Mouse (Mus musculus) brown adipose tissue, adult 24 weeks (tissue): ENCODE measurements at regions not wholly inside any gene's neighbourhood (a gene's known extent, or its start where the extent isn't known, plus 50 kb on each side); places are given as distances from the start of the nearest gene placed in this dataset.

Source experiments
- H3K27ac ChIP-seq: fragments of 200-500 bp; replicated peaks from 2 replicates; pipeline ENCODE4 v1.5.1; 2012; ENCODE audit warnings: low read depth, mild to moderate bottlenecking, low read length
- H3K4me1 ChIP-seq: fragments of 200-500 bp; 2 replicates; pipeline ENCODE4 v1.6.1; 2012; ENCODE audit warnings: low read length, mixed read lengths; ENCODE audit not compliant: control insufficient read depth, insufficient read depth, insufficient read length
- H3K4me3 ChIP-seq: fragments of 200-500 bp; 2 replicates; pipeline ENCODE4 v1.5.1; 2012; ENCODE audit warnings: low read depth, mild to moderate bottlenecking, low read length, moderate library complexity; ENCODE audit not compliant: insufficient read depth

GRCm38 (mm10) chr4:34203193-34203848 is 153.3 kb upstream of the Spaca1 start:
- Histone ChIP-seq H3K27ac (no peak overlapping the region), H3K4me1 (no peaks in the 10 kb centered on the region), H3K4me3 (no peak overlapping the region)

GRCm38 (mm10) chr4:34209179-34209896 is 159.3 kb upstream of the Spaca1 start:
- no peak overlapping the region for H3K27ac ChIP-seq
- H3K4me1 ChIP-seq: no peaks in the 10 kb centered on the region
- no peak overlapping the region for H3K4me3 ChIP-seq

GRCm38 (mm10) chr4:34213731-34214130 is 163.7 kb upstream of the Spaca1 start:
- H3K4me3 ChIP-seq: no peak overlapping the region
- no peak overlapping the region for H3K27ac ChIP-seq
- H3K4me1 ChIP-seq: no peaks in the 10 kb centered on the region

- Histone ChIP-seq H3K27ac (no peak overlapping the region), H3K4me1 (no peaks in the 10 kb centered on the region), H3K4me3 (no peak overlapping the region)
Observed at GRCm38 (mm10) chr4:34214346-34214745, 164.4 kb upstream of the Spaca1 start.

- H3K4me3 ChIP-seq: no peak overlapping the region
- H3K4me1 ChIP-seq: no peaks in the 10 kb centered on the region
- no peak overlapping the region for H3K27ac ChIP-seq
Observed at GRCm38 (mm10) chr4:34221915-34222314, 171.9 kb upstream of the Spaca1 start.

GRCm38 (mm10) chr4:34226089-34226840 is 176.3 kb upstream of the Spaca1 start:
- H3K27ac ChIP-seq: no peak overlapping the region
- no peaks in the 10 kb centered on the region for H3K4me1 ChIP-seq
- no peak overlapping the region for H3K4me3 ChIP-seq

GRCm38 (mm10) chr4:34226886-34227285 is 176.9 kb upstream of the Spaca1 start:
- Histone ChIP-seq H3K4me3 (no peak overlapping the region), H3K4me1 (no peaks in the 10 kb centered on the region), H3K27ac (no peak overlapping the region)

GRCm38 (mm10) chr4:34227611-34228010 is 177.6 kb upstream of the Spaca1 start:
- Histone ChIP-seq H3K27ac (no peak overlapping the region), H3K4me1 (no peaks in the 10 kb centered on the region), H3K4me3 (no peak overlapping the region)

GRCm38 (mm10) chr4:34231270-34231669 is 181.3 kb upstream of the Spaca1 start:
- Histone ChIP-seq H3K27ac (no peak overlapping the region), H3K4me3 (no peak overlapping the region), H3K4me1 (peaks cover 2% of the 10 kb centered on the region; the same call in 1 of the 2 replicates)

- H3K27ac ChIP-seq: peak overlapping the region; percentile 68
- peaks cover 2% of the 10 kb centered on the region; the same call in 1 of the 2 replicates for H3K4me1 ChIP-seq
- H3K4me3 ChIP-seq: peak overlapping the region; percentile 19
Observed at GRCm38 (mm10) chr4:34234204-34234603, 184.2 kb upstream of the Spaca1 start.

GRCm38 (mm10) chr4:34234645-34235044 is 184.7 kb upstream of the Spaca1 start:
- Histone ChIP-seq H3K4me1 (peaks cover 2% of the 10 kb centered on the region; the same call in 1 of the 2 replicates), H3K27ac (peak overlapping the region; percentile 22), H3K4me3 (peak overlapping the region; percentile 19)

- Histone ChIP-seq H3K27ac (no peak overlapping the region), H3K4me3 (no peak overlapping the region), H3K4me1 (peaks cover 2% of the 10 kb centered on the region; the same call in 1 of the 2 replicates)
Observed at GRCm38 (mm10) chr4:34237791-34238190, 187.8 kb upstream of the Spaca1 start.

- Histone ChIP-seq H3K27ac (no peak overlapping the region), H3K4me1 (no peaks in the 10 kb centered on the region), H3K4me3 (no peak overlapping the region)
Observed at GRCm38 (mm10) chr4:34239624-34240023, 189.6 kb upstream of the Spaca1 start.

- Histone ChIP-seq H3K27ac (no peak overlapping the region), H3K4me1 (no peaks in the 10 kb centered on the region), H3K4me3 (no peak overlapping the region)
Observed at GRCm38 (mm10) chr4:34241060-34241571, 191.1 kb upstream of the Spaca1 start.

- no peaks in the 10 kb centered on the region for H3K4me1 ChIP-seq
- H3K27ac ChIP-seq: no peak overlapping the region
- no peak overlapping the region for H3K4me3 ChIP-seq
Observed at GRCm38 (mm10) chr4:34241673-34242072, 191.7 kb upstream of the Spaca1 start.
